Mouse (Mus musculus): Measurements from ENCODE around the gene Cep19.
A peak's percentile ranks its signal among the peaks of the same experiment; 100 is the strongest.

Cep19 gene

DNA sequence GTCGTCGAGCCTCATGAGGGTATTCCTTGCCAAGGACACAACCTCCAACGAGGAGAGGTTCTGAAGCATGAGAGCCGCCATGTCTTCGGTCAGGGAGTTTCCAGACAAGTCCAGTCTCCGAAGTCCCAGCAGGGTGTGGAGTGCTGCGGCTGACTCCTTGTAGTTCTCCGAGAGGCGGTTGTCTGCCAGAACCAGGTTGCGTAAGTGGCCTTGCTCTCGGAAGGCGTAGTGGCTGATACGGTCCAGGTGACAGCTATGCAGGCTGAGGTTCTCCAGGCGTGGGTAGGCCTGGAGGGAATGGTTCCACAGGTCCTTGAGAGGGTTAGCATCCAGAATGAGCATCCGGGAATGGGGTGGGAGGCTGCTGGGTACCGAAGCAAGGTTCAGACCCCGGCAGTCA, 45.0 kb downstream of the Cep19 start:
- DNase-seq (ENCODE audit: inconsistent ontology term), result no peak

DNA sequence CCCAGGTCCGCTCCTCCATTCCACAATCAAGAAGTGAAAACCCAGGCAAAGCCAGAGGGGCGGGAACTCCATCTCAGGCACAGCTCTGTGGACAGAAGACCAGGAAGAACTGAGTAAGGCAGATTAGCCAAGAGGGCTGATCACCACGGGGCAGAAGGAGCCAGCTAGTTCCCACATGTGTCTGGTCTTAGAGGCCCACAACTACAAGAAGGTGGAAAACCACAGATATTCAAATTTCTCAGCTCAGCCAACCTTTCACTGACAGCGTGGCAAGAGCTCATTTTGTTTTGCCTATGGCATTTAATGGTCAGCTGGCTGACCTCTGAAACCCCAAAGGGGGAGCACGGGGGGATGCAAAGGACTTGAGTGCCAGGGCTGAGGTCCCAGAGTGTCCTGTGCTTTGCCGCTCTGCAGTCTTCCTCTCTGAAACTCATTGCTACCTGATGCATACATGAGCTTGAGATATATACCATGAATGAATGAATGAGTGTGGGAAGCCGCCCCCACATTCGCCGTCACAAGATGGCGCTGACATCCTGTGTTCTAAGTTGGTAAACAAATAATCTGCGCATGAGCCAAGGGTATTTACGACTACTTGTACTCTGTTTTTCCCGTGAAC, 48.1 kb downstream of the Cep19 start:
- DNase-seq (ENCODE audit: inconsistent ontology term), result peak; percentile 7

DNA sequence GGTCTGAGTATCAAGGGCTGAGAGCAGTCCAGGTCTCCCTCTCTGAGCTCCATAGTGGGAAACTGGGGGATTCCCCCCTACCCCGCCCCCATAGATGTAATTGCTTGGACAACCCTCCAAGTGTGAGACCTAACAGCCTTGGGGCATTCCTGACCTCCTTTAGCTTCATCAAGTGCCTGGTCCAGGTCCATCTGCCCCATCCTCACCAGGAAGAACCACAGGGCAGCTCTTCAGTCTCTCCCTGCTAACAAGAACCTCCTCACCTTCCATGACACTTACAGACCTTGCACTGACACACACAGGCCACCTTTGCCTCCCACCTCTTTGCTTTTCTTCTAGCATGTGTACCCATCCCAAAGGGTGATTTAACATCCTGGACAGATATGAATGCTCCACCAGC, 54.4 kb downstream of the Cep19 start:
- DNase-seq (ENCODE audit: inconsistent ontology term), result no peak

DNA sequence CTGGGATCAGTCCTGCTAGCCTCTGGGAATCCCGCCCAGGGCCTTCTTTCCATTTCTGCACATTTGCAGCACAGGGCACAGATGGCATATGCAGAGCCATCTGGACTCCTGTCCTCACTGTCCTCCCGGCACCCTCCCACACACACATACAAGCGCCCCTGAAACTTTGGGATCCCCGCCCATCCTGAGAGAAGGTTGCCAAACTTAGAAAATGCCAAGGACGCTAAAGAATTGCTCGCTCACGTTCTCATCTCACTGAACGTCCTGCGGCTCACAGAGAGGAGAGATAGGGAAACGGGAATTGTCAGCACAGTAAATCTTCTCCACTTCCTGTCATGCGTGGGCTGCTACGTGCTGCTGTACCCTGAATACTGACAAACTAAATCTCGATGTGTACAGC, 54.8 kb downstream of the Cep19 start:
- DNase-seq (ENCODE audit: inconsistent ontology term), result no peak

DNA sequence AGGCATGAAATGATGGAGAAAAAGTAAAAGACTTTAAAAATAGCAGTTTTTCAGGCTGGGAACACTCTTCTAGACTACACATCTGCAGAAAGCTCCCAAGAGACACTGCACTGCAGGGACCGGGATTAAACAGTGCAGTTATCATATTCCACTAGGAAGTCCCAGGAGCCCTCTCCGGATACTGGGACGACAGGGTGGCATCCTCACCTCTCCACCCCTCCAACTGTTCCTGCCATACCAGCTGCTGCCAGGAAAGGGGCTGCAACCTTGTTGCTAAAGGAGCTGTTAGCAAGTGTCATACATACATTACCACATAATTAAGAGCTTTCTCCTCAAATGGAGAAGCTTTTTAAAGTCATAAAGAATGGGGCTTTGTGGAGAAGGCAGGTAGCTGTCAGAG, 57.1 kb downstream of the Cep19 start:
- no peak for DNase-seq (ENCODE audit: inconsistent ontology term)

DNA sequence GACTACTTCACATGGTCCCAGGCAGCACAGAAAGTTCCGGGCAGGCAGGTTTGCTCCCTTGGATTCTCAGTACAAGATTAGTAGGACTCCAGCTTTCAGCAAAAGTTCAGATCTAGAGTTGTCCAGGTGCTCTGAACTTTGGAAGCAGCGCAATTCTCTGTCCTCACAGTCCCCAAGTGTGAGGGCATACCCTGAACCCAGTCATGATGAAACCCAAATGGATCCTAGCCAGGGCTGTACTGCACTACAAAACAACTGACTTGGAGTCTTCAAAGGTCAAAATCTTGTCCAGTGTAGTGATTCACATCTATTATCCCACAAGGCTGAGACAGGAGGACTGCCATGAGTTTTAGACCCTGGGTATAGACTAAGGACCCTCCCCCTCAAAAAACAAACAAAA, 57.8 kb downstream of the Cep19 start:
- no peak for DNase-seq (ENCODE audit: inconsistent ontology term)
